Mouse (Mus musculus) embryonic facial prominence, embryonic 13.5 days (tissue): ENCODE measurements around the gene Wbp1l. TPM values are rescaled to one million over a fixed set of nuclear protein-coding genes. Genes with fewer than 3 reads are reported as not detected.

ENCODE experiments used
- ATAC-seq: fragments of 200-750 bp; cut with Nextera tagmentation; 2 replicates; pipeline ENCODE4 v1.8.0; 2017; ENCODE audit warnings: low read depth; ENCODE audit not compliant: insufficient number of reproducible peaks, insufficient read depth, low FRiP score, low TSS enrichment
- H3K27ac ChIP-seq: fragments of 300-500 bp; sonication (generic); 2 replicates; pipeline ENCODE4 v1.5.1; 2015; ENCODE audit warnings: moderate library complexity, mild to moderate bottlenecking, inconsistent platforms
- H3K27me3 ChIP-seq: fragments of 300-500 bp; sonication (generic); 2 replicates; pipeline ENCODE4 v1.6.1; 2015; ENCODE audit warnings: mild to moderate bottlenecking, inconsistent platforms
- H3K36me3 ChIP-seq: fragments of 300-500 bp; sonication (generic); 2 replicates; pipeline ENCODE4 v1.6.1; 2015; ENCODE audit warnings: mild to moderate bottlenecking, inconsistent platforms
- H3K4me1 ChIP-seq: fragments of 300-500 bp; sonication (generic); 2 replicates; pipeline ENCODE4 v1.6.1; 2015; ENCODE audit warnings: inconsistent platforms
- H3K4me2 ChIP-seq: fragments of 300-500 bp; sonication (generic); 2 replicates; pipeline ENCODE4 v1.6.1; 2015; ENCODE audit warnings: moderate library complexity, mild to moderate bottlenecking, inconsistent platforms
- H3K4me3 ChIP-seq: fragments of 300-500 bp; sonication (generic); 2 replicates; pipeline ENCODE4 v1.5.1; 2015; ENCODE audit warnings: mild to moderate bottlenecking, inconsistent platforms
- H3K9ac ChIP-seq: fragments of 300-500 bp; sonication (generic); 2 replicates; pipeline ENCODE4 v1.6.1; 2015; ENCODE audit warnings: mild to moderate bottlenecking, inconsistent platforms
- H3K9me3 ChIP-seq: fragments of 300-500 bp; sonication (generic); 2 replicates; pipeline ENCODE4 v1.6.1; 2016; ENCODE audit warnings: inconsistent platforms
- WGBS: fragments of 180-500 bp; shearing (Covaris S2); methylation state at CpG from one replicate; pipeline ENCODE4 v1.1.7; 2015; ENCODE audit warnings: mixed read lengths; 5-methylcytosine and 5-hydroxymethylcytosine counted together
- polyA plus RNA-seq: library from polyadenylated mRNA; unstranded; fragments of >200 nt; fragmentation: Nextera tagmentation; extraction: Ambion mirVana; gene quantifications from 2 replicates; pipeline ENCODE4 v1.2.1, GENCODE M21; 2015

The Wbp1l gene
- polyA plus RNA-seq, 1 experiment from 2014 or later: 41.9 TPM

DNA sequence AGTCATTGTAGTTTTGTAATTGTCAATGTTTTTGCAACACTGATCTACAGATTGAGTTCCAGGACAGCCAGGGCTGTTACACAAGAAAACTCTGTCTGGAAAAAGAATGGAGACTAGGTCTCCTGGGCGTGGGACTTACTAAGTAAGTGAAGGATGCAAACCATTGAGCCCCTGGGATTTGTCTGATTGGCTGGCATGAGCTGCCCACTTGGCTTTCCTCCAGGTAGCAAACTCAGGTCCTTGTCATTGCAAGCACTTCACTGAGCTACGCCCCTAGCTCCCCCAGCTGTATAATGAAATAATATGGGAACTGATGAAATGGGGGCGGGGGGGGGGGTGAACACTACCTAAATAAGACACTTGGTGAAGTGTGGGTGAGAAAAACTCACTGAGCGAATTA lies 94.3 kb downstream of the Wbp1l start:
- no peak overlapping the region for H3K4me3 ChIP-seq
- no peaks in the 10 kb centered on the region for H3K27me3 ChIP-seq
- H3K27ac ChIP-seq: no peak overlapping the region
- H3K4me1 ChIP-seq: peaks cover 9% of the 10 kb centered on the region
- H3K4me2 ChIP-seq: no peak overlapping the region
- 83% methylated on average over 4 of the region's 4 CpGs for WGBS
- no peak overlapping the region for H3K9ac ChIP-seq
- H3K36me3 ChIP-seq: peaks cover 13% of the 10 kb centered on the region
- ATAC-seq: no peak
- no peaks in the 10 kb centered on the region for H3K9me3 ChIP-seq

DNA sequence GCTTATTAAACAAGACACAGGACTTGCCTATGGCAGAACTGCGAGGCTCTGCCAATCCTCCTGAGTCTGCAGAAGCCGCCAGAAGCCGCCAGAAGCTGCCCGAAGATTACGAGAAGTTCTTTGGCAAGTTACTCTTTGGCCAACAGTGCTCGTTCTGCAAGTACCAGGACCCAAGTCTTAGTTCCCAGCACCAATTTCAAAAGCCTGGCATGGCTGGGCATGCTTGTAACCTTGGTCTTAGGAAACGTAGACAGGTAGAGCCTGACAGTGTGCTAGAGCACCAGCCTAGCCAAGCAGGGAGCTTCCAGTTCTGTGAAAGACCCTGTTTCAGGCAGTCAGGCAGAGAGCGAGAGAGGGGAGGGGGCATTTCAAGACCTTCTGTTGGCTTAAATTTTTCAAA lies 97.6 kb downstream of the Wbp1l start:
- no peak for ATAC-seq
- peaks cover 21% of the 10 kb centered on the region for H3K36me3 ChIP-seq
- no peaks in the 10 kb centered on the region for H3K27me3 ChIP-seq
- no peak overlapping the region for H3K27ac ChIP-seq
- H3K4me2 ChIP-seq: no peak overlapping the region
- H3K4me1 ChIP-seq: 0 out of 2 replicates have a peak, but pooled peaks cover 3% of the 10 kb centered on the region
- no peak overlapping the region for H3K4me3 ChIP-seq
- no peak overlapping the region for H3K9ac ChIP-seq
- 92% methylated on average over 8 of the region's 8 CpGs for WGBS
- no peaks in the 10 kb centered on the region for H3K9me3 ChIP-seq

DNA sequence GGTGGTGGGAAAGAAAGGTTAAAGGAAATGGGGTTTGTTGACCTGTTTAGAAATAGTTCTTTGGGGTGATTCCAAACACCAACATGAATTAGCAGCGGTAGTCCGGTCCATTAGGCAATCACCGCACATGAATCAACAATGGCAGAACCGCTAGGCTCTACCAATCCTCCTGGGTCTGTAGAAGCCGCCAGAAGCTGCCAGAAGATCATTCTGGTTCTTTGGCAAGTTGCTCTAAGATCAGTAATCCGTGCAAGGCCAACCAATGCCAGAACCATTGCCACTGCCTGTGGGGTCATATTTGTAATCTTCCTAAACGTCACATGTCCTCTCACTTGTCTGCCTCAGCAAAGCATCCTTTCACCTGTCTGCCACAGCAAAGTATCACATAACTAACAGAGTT lies 98.1 kb downstream of the Wbp1l start:
- H3K4me3 ChIP-seq: no peak overlapping the region
- 0 out of 2 replicates have a peak, but pooled peaks cover 3% of the 10 kb centered on the region for H3K4me1 ChIP-seq
- ATAC-seq: no peak
- 95% methylated on average over 7 of the region's 7 CpGs for WGBS
- H3K27me3 ChIP-seq: no peaks in the 10 kb centered on the region
- H3K4me2 ChIP-seq: no peak overlapping the region
- no peaks in the 10 kb centered on the region for H3K9me3 ChIP-seq
- H3K9ac ChIP-seq: no peak overlapping the region
- H3K36me3 ChIP-seq: peaks cover 21% of the 10 kb centered on the region
- no peak overlapping the region for H3K27ac ChIP-seq

DNA sequence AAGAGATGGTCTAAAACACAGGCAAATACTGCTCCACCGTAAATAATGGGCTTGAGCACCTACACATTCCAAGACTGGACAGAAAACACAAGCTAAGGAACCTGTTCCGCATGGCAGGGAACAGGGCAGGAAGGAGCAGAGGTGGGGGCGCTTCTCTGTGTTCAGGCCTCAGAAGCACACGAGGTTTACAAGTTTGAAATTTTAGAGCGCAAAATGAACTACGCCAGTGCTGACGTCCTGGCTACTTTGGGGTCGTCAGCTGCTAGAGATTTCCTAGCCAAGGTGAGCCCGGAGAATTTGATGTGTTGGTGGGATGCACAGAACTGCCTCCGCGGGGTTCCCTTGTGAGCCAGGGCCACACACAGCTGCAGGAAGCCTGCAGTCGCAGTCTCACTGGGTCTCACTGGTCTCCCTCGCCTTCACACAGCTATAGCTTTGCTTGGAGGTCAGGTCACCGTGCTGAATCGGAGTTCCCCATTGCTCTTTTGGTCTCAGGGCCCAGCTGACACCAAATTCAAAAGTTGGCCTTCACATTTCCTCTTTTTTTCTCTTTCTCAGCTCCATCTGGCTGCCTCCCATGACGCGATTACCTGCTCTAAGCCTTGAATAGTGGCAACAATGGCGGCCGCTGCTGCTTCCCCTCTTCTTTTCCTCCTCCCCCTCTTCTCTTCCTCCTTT lies 99.1 kb downstream of the Wbp1l start:
- WGBS: 46% methylated on average over 19 of the region's 19 CpGs
- peaks cover 21% of the 10 kb centered on the region for H3K36me3 ChIP-seq
- H3K4me2 ChIP-seq: no peak overlapping the region
- no peaks in the 10 kb centered on the region for H3K27me3 ChIP-seq
- H3K9me3 ChIP-seq: no peaks in the 10 kb centered on the region
- H3K9ac ChIP-seq: no peak overlapping the region
- no peak for ATAC-seq
- H3K27ac ChIP-seq: no peak overlapping the region
- H3K4me1 ChIP-seq: 0 out of 2 replicates have a peak, but pooled peaks cover 3% of the 10 kb centered on the region
- no peak overlapping the region for H3K4me3 ChIP-seq

DNA sequence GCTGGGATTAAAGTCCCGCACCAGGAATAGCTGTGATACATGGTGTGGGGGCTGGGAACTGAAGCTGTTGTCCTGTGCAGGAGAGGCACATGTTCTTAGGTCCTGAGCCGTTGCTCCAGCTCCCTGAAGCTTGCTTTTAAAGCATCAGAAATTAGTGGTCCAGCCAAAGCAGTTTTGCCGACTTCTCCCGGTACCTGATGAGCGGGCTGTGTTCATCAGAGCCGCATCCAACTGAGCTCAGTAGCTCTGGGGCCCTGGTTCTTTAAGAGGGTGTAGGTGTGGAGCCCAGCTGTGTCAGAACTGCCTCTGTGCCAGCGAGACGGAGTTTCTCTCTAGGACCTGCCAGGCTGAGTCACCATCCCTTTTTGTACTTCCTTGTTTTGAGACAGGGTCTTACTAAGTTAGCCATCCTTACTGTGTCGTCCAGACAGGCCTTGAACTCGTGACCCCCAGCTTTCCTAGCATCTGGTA lies 100.2 kb downstream of the Wbp1l start:
- Histone ChIP-seq H3K9me3 (no peaks in the 10 kb centered on the region), H3K27me3 (no peaks in the 10 kb centered on the region), H3K4me3 (no peak overlapping the region), H3K9ac (no peak overlapping the region), H3K4me2 (no peak overlapping the region), H3K4me1 (0 out of 2 replicates have a peak, but pooled peaks cover 3% of the 10 kb centered on the region), H3K36me3 (peaks cover 21% of the 10 kb centered on the region), H3K27ac (no peak overlapping the region)
- ATAC-seq: no peak
- 80% methylated on average over 10 of the region's 10 CpGs for WGBS

DNA sequence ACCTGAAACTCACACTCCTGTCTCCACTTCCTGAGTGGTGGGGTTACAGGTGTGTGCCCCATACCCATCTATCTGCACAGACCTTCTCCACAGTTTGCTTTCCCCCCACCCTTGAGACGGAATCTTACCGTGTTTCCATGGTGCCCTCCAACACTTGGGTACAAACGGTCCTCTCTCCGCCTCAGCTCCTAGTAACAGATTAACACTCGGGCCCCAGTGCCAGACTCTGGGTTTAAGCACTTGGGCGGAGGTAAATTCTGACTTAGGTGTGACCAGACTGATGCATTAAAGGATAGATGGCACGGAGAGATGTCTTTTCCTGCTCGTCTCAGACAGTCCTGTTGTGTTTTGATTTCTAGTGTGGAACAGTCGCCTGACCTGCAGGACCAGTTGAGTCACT lies 102.3 kb downstream of the Wbp1l start:
- peaks cover 4% of the 10 kb centered on the region; the same call in 1 of the 2 replicates for H3K27me3 ChIP-seq
- WGBS: 82% methylated on average over 9 of the region's 9 CpGs
- H3K36me3 ChIP-seq: peaks cover 13% of the 10 kb centered on the region
- H3K4me1 ChIP-seq: 0 out of 2 replicates have a peak, but pooled peaks cover 3% of the 10 kb centered on the region
- H3K9ac ChIP-seq: no peak overlapping the region
- ATAC-seq: no peak
- no peak overlapping the region for H3K27ac ChIP-seq
- H3K4me3 ChIP-seq: no peak overlapping the region
- H3K9me3 ChIP-seq: no peaks in the 10 kb centered on the region
- H3K4me2 ChIP-seq: no peak overlapping the region

DNA sequence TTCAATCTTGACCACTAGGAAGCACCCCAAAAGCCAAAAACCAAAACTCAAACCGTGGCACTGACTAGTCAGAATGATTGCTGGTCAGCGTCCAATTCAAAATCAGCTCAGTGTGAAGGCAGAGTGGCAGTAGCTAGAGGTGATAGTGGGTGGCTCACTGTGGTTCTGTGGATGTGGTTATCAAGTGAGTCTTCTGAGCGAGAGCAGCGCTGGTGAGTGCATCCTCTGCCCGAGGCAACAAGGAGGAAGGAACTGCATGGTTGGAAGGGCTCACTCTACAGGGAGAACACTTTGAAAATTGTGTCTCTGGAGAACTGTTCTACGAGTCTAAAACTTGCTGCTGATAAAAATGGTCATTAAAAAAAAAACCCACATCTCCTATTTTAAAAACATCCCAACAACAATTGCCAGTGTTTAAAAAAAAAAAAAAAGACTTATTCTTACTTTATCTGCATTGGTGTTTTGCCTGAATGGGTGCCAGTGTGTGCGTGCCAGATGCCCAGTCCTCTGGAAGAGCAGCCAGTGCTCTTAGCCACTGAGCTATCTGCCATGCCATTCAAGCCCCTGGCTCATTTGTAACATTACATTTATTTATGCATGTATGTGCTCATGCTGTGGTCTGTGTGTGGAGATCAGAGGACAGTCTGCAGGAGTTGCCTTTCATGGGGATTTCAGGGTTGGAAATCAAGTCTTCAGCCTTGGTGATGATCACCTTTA lies 107.1 kb downstream of the Wbp1l start:
- no peak for ATAC-seq
- Histone ChIP-seq H3K9ac (no peak overlapping the region), H3K9me3 (no peaks in the 10 kb centered on the region), H3K27me3 (peaks cover 4% of the 10 kb centered on the region; the same call in 1 of the 2 replicates), H3K4me2 (no peak overlapping the region), H3K27ac (no peak overlapping the region), H3K4me3 (no peak overlapping the region), H3K4me1 (peaks cover 7% of the 10 kb centered on the region), H3K36me3 (peaks cover 15% of the 10 kb centered on the region; the same call in 1 of the 2 replicates)
- 49% methylated on average over 7 of the region's 7 CpGs for WGBS

DNA sequence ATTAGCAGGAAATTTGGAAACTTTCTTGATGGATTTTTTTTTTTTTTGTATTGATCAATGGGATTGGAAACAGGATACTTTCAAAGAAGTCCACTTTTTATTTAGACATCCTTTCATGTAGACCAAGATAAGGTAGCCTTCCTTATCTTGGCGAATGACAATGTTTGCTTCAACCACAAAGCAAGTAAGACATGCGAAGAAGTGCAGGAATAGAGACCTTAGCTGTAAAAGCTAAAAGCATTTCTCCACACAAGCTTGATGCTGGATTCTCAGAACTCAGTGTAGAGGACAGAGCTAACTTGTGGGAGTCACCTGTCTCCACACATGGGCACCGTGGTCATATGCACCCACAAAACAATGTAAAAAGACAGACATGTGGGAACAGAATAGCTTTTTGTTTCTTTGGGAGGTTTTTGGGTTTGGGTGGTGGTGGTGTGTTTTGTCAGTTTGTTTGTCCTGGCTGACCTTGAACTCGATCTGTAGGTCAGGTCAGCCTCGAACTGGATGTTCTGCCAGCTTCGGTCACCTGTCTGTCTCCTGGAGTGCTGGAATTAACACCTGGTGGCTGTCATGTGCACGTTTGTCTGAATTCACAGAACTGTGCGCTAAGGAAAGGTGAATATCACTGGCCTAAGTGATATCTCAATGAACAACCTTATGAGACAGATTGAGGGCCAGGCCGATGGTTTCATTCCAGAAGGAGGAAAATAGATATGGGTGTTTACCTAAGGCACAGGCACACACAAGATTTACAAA lies 107.8 kb downstream of the Wbp1l start:
- Histone ChIP-seq H3K4me3 (peak overlapping the region; percentile 54), H3K27me3 (peaks cover 4% of the 10 kb centered on the region; the same call in 1 of the 2 replicates), H3K9ac (peak overlapping the region; percentile 69; the same call in 1 of the 2 replicates), H3K9me3 (no peaks in the 10 kb centered on the region), H3K4me1 (peaks cover 7% of the 10 kb centered on the region), H3K4me2 (peak overlapping the region; percentile 70), H3K36me3 (peaks cover 10% of the 10 kb centered on the region; the same call in 1 of the 2 replicates), H3K27ac (no peak overlapping the region)
- ATAC-seq: no peak
- 78% methylated on average over 9 of the region's 9 CpGs for WGBS

Other genes starting within 250 kb of the Wbp1l start
- 1.5 and 2.3 TPM in 2 replicates for gene 2310034G01Rik, start 248.8 kb upstream of the Wbp1l start, polyA plus RNA-seq
- gene Actr1a, start 203.3 kb upstream of the Wbp1l start, polyA plus RNA-seq: 139 and 160 TPM in 2 replicates
- 38.5 and 39.3 TPM in 2 replicates for gene Sufu, start 202.2 kb upstream of the Wbp1l start, polyA plus RNA-seq
- gene Trim8, start 97.4 kb upstream of the Wbp1l start, polyA plus RNA-seq: 16.7 and 17.6 TPM in 2 replicates
- gene Arl3, start 25.9 kb upstream of the Wbp1l start, polyA plus RNA-seq: 192 and 193 TPM in 2 replicates
- gene Sfxn2, start 25.7 kb upstream of the Wbp1l start, polyA plus RNA-seq: 24.9 and 25.2 TPM in 2 replicates
- not detected in 2 replicates for gene Cyp17a1, start 74.1 kb downstream of the Wbp1l start, polyA plus RNA-seq
- gene Borcs7, start 90.8 kb downstream of the Wbp1l start, polyA plus RNA-seq: 14.6 and 17.4 TPM in 2 replicates
- 36.6 and 43.3 TPM in 2 replicates for gene As3mt, start 108.4 kb downstream of the Wbp1l start, polyA plus RNA-seq
- gene Cnnm2, start 162.5 kb downstream of the Wbp1l start, polyA plus RNA-seq: 3.4 and 4.6 TPM in 2 replicates